Mouse (Mus musculus): ENCODE measurements around the gene Shf.

DNA sequence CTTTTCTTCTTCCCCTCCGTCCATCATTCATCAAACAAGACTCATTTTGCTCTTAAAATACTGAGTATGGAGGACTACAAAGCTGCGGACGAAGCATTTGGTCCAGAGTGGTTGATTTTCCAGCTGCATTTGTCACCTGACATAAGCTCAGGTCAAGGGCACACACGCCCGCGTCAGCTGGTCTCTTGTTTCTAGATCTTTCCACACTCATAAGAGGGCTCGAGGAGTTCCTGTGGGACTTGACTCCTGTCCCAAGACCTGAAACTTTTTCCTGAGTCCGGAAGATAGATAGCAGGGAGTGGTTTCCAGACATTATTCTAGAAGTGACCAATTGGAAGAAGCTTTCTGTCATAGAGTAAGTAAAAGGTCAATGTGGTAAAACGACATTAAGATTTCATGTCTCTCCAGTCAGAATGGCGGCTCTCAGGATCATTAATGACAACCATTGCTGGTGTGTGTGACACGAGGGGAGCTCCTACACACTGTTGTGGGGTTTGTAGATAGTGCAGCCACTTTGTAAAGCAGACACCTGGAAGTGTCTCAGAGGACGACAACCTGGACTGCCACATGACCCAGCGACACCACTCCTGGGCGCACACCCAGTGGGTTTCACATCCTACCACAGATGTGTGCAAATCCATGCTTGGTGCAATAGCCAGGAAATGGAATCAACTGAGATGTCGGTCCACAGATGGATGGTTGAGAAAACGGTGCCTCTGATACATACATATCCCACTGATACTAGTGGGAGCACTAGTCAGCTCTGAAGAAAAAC, 12.6 kb upstream of the Shf start:
- TF ChIP-seq CTCF (IDR thresholded peaks at IDR 0.05; ENCODE audit: low read depth, low read length) (no peak), POLR2A (IDR thresholded peaks at IDR 0.05; ENCODE audit: borderline replicate concordance, low read depth, low read length) (no peak)

Data from bone marrow macrophage, adult 2 months (primary cell).